Mouse (Mus musculus): ENCODE measurements around the gene Slc46a2. TPM values are rescaled to one million over a fixed set of nuclear protein-coding genes. Genes with fewer than 3 reads are reported as not detected.

The Slc46a2 gene
- polyA plus RNA-seq, 1 experiment from 2014 or later = not detected

GRCm38 (mm10) chr4:59863869-59864268, 51.0 kb downstream of the Slc46a2 start:
- 75% methylated on average over 6 of the region's 6 CpGs for WGBS
- no peak for ATAC-seq (ENCODE audit: low FRiP score, low TSS enrichment)
- H3K27me3 ChIP-seq (ENCODE audit: insufficient read depth, low read length) = no peaks in the 10 kb centered on the region

GRCm38 (mm10) chr4:59862335-59862734, 52.5 kb downstream of the Slc46a2 start:
- ATAC-seq (ENCODE audit: low FRiP score, low TSS enrichment) = no peak
- no peak overlapping the region for H3K4me2 ChIP-seq (replicated peaks; ENCODE audit: low read depth, low read length)
- no peaks in the 10 kb centered on the region for H3K9me3 ChIP-seq (ENCODE audit: low read length)
- 95% methylated on average over 1 of the region's 1 CpGs for WGBS
- no peaks in the 10 kb centered on the region for H3K27me3 ChIP-seq (ENCODE audit: insufficient read depth, low read length)
- no peak overlapping the region for H3K9ac ChIP-seq (replicated peaks; ENCODE audit: low read length)
- peaks cover 7% of the 10 kb centered on the region; the same call in 1 of the 2 replicates for H3K4me1 ChIP-seq (ENCODE audit: insufficient read depth, low read length)
- no peak overlapping the region for H3K27ac ChIP-seq (ENCODE audit: low read length)
- H3K4me3 ChIP-seq (ENCODE audit: low read length) = no peak overlapping the region
- no peaks in the 10 kb centered on the region; the same call in 1 of the 2 replicates for H3K36me3 ChIP-seq (ENCODE audit: insufficient read depth, low read length)

More at GRCm38 (mm10) chr4:59863869-59864268, 51.0 kb downstream of the Slc46a2 start:
- no peak overlapping the region for H3K9ac ChIP-seq (replicated peaks; ENCODE audit: low read length)
- H3K4me2 ChIP-seq (replicated peaks; ENCODE audit: low read depth, low read length) = no peak overlapping the region
- H3K4me1 ChIP-seq (ENCODE audit: insufficient read depth, low read length) = peaks cover 7% of the 10 kb centered on the region; the same call in 1 of the 2 replicates
- H3K36me3 ChIP-seq (ENCODE audit: insufficient read depth, low read length) = peaks cover 3% of the 10 kb centered on the region; the same call in 1 of the 2 replicates
- no peak overlapping the region for H3K4me3 ChIP-seq (ENCODE audit: low read length)
- no peaks in the 10 kb centered on the region for H3K9me3 ChIP-seq (ENCODE audit: low read length)
- H3K27ac ChIP-seq (ENCODE audit: low read length) = no peak overlapping the region

- Histone ChIP-seq H3K36me3 (ENCODE audit: insufficient read depth, low read length) (no peaks in the 10 kb centered on the region; the same call in 1 of the 2 replicates), H3K9ac (replicated peaks; ENCODE audit: low read length) (no peak overlapping the region), H3K4me2 (replicated peaks; ENCODE audit: low read depth, low read length) (no peak overlapping the region), H3K4me3 (ENCODE audit: low read length) (no peak overlapping the region), H3K27me3 (ENCODE audit: insufficient read depth, low read length) (no peaks in the 10 kb centered on the region), H3K27ac (ENCODE audit: low read length) (no peak overlapping the region), H3K9me3 (ENCODE audit: low read length) (no peaks in the 10 kb centered on the region), H3K4me1 (ENCODE audit: insufficient read depth, low read length) (peaks cover 7% of the 10 kb centered on the region; the same call in 1 of the 2 replicates)
- no peak for ATAC-seq (ENCODE audit: low FRiP score, low TSS enrichment)
- 56% methylated on average over 4 of the region's 4 CpGs for WGBS
Observed at GRCm38 (mm10) chr4:59861871-59862270, 53.0 kb downstream of the Slc46a2 start.

- no peak overlapping the region for H3K9ac ChIP-seq (replicated peaks; ENCODE audit: low read length)
- H3K4me3 ChIP-seq (ENCODE audit: low read length) = no peak overlapping the region
- WGBS = 65% methylated on average over 2 of the region's 2 CpGs
- no peaks in the 10 kb centered on the region for H3K27me3 ChIP-seq (ENCODE audit: insufficient read depth, low read length)
- H3K27ac ChIP-seq (ENCODE audit: low read length) = peak overlapping the region; percentile 43
- no peak overlapping the region for H3K4me2 ChIP-seq (replicated peaks; ENCODE audit: low read depth, low read length)
- H3K36me3 ChIP-seq (ENCODE audit: insufficient read depth, low read length) = no peaks in the 10 kb centered on the region; the same call in 1 of the 2 replicates
- peak; percentile 35; the same call in 1 of the 2 replicates for ATAC-seq (ENCODE audit: low FRiP score, low TSS enrichment)
- H3K9me3 ChIP-seq (ENCODE audit: low read length) = no peaks in the 10 kb centered on the region
- H3K4me1 ChIP-seq (ENCODE audit: insufficient read depth, low read length) = peaks cover 7% of the 10 kb centered on the region; the same call in 1 of the 2 replicates
Observed at GRCm38 (mm10) chr4:59860431-59860830, 54.4 kb downstream of the Slc46a2 start.

GRCm38 (mm10) chr4:59859693-59860425, 55.0 kb downstream of the Slc46a2 start:
- peak; percentile 87 for ATAC-seq (ENCODE audit: low FRiP score, low TSS enrichment)
- no peaks in the 10 kb centered on the region for H3K9me3 ChIP-seq (ENCODE audit: low read length)
- H3K4me1 ChIP-seq (ENCODE audit: insufficient read depth, low read length) = peaks cover 7% of the 10 kb centered on the region; the same call in 1 of the 2 replicates
- H3K27me3 ChIP-seq (ENCODE audit: insufficient read depth, low read length) = no peaks in the 10 kb centered on the region
- no peaks in the 10 kb centered on the region; the same call in 1 of the 2 replicates for H3K36me3 ChIP-seq (ENCODE audit: insufficient read depth, low read length)
- WGBS = 53% methylated on average over 16 of the region's 16 CpGs
- no peak overlapping the region for H3K4me2 ChIP-seq (replicated peaks; ENCODE audit: low read depth, low read length)
- H3K4me3 ChIP-seq (ENCODE audit: low read length) = no peak overlapping the region
- no peak overlapping the region for H3K9ac ChIP-seq (replicated peaks; ENCODE audit: low read length)
- peak overlapping the region; percentile 43 for H3K27ac ChIP-seq (ENCODE audit: low read length)

Other genes starting within 250 kb of the Slc46a2 start
- 57.1 and 60.3 TPM in 2 replicates for gene Inip, start 113.5 kb downstream of the Slc46a2 start, polyA plus RNA-seq (2015; fragmentation: Nextera tagmentation; extraction: Ambion mirVana)
- gene Snx30, start 109.2 kb downstream of the Slc46a2 start, polyA plus RNA-seq (2015; fragmentation: Nextera tagmentation; extraction: Ambion mirVana) = 6.6 and 7.3 TPM in 2 replicates
- not detected in 2 replicates for gene Mup4, start 45.7 kb upstream of the Slc46a2 start, polyA plus RNA-seq (2015; fragmentation: Nextera tagmentation; extraction: Ambion mirVana)
- not detected in 2 replicates for gene Mup6, start 49.2 kb upstream of the Slc46a2 start, polyA plus RNA-seq (2015; fragmentation: Nextera tagmentation; extraction: Ambion mirVana)
- not detected in 2 replicates for gene Mup7, start 155.4 kb upstream of the Slc46a2 start, polyA plus RNA-seq (2015; fragmentation: Nextera tagmentation; extraction: Ambion mirVana)
- not detected in 2 replicates for gene Mup2, start 239.2 kb upstream of the Slc46a2 start, polyA plus RNA-seq (2015; fragmentation: Nextera tagmentation; extraction: Ambion mirVana)

All from kidney, embryonic 16.5 days (tissue).